Mouse (Mus musculus): ENCODE measurements around the gene Odf3.

Odf3 gene

DNA sequence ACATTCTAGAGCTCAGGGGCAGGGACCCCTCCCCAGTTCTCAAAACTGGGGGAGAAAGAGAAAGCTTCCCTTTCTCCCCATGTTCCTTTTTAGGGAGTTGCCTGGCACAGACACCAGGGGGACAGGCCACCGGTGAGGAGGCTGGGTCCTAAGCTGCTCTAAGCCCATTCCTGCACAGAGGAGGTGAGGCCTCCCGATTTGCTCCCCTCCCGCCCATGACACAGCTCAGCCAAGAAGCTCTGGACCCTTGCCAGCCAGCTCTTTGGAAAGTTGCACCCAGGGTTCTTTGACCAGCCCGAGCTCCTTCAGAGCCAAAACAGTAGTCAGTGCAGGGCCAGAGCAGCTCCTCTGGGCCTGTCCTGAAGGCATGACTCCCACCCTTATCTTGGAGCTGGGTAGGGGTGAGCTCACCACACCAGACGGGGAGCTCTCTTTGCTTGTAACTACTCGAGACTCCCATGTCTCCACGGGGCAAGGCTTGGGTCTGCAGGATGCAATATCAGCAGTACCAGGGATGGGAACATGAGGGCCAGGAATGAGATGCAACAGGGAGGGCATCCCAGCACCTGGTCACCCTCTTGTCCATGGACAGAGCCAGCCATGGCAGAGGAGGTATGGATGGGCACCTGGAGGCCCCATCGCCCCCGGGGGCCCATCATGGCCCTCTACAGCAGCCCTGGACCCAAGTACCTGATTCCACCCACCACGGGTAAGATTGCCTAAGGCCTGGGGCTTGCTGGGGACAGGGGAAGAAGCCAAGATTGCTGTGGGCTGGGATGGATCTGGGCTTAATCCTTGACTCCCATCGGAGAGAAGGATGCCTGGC is at the start of gene Odf3:
TSS of gene Odf3 (plus strand) at position 51 of the 826 bp plus-strand sequence.
- no peak for DNase-seq

DNA sequence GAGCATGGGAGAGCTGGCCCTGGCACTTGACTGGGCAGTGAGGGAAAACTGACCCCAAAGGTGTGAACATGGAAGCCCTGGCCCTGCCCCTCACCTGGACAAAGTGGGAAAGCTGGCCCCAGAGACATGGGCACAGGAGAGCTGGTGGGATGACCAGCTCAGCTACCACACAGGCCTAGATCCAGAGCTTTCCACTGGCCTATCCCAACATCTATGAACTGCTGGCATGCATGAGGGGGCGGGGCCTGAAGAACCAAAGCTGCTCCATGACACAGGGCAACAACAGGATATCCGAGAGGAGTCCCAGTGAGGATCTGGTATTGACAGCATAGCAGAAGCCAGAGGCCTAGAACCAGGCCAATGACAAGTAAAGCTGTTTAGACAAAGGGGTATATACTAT is 49.4 kb upstream of the Odf3 start:
- DNase-seq, result no peak

DNA sequence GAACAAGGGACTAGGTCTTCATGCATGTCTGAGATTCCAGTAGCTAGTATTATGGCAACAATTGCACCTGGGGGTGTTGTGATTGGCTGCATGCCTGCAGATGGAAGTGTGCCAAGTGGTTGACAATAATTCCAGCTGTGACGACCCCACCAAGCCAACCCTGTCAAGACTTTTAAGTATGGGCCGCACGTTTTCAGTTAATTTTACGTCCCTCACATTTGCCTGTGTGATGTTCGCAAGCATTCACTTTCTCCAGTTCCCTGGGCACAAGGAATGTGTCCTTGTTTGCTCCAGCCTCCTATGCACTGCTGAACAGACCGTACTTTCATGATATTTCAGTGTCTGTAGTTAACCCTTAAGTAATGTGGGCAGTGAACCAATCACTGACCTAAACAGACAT is 45.0 kb upstream of the Odf3 start:
- DNase-seq, result no peak

DNA sequence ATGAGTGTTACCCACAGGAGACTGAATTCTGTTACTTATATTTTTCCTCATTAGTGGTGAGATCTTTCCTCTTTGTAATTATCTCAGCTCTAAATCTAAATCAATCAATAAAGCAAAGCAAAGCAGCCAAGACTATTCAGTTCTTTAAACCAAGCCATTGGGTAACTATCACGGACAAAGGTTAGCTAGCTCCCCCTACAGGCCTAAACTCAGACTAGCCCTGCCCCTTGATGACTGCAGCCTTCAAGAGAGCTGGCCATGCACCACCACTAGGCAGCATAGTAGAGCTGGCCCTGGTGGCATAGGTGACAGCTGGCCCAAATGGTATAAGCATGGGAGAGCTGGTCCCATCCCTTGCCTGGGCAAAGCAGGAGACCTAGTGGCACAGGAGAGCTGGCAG is 41.9 kb upstream of the Odf3 start:
- peak; percentile 67 for DNase-seq

DNA sequence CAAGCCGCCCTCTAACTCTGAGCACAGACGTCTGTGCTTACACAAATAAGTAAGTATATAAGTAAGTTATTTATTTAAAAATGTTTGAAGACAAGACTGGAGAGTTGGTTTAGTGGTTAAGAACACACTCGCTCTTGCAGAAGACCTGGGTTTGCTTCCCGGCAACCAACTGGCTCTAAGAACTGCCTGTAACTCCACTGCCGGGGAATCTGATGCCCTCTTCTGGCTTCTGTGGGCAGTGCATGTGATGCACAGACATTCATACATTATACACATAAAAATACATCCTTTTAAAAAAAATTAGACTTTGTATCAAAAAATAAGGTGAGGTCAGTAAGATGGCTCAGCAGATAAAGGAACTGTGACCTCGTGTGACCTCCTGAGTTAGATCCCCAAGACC is 37.1 kb upstream of the Odf3 start:
- no peak for DNase-seq

DNA sequence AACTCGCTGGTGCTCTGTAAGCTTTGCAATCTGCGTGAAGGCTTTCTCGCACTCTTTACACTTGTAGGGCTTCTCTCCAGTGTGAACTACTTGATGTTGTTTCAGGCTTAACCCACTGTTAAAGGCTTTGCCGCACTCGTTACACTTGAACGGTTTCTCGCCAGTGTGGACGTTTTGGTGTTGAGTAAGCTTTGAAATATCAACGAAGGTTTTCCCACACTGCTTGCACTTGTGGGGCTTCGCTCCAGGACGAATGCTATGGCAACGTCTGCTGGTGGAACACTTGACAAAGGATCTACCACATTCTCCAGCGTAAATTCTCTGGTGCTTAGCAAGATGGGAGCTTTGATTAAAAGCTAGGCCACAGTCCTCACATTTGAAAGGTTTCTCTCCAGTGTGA is 35.9 kb upstream of the Odf3 start:
- DNase-seq, result no peak

DNA sequence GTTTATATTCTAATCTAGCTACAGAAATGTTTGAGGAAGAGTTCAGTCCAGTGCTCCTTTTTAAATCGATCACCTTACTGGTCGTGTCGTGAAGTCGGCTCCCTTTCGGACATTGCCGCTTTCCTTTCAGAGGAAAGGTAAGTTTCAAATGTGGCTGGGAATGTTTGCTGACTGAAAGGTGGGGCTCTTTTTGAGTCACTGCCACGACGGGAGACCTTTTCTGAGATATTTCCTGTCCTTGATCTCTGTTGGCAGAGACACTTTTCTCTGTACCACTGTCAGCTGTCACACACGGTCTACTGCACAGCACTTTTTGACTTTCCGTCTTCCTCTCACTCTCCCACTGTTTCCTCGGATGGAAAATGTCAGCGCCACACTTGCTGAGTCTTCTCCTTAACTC is 34.8 kb upstream of the Odf3 start:
- DNase-seq, result no peak

DNA sequence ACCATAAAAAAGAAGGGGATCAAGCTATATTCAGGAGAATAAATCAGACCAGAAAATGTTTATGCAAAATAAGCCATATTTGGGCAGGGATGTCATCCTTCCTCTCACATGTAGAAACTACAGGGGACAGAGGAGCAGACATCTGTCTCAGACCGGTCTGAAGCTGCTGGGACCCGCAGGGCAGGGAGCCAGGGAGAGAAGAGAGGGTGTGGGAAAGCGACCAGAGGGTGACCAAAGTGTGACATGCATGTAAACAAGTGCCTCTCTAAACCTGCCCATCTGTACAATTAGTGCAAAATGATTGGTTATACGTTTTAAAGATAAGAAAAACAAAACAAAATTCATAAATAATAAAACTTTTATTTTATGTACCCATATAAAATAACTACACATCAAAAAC is 27.4 kb upstream of the Odf3 start:
- no peak for DNase-seq

DNA sequence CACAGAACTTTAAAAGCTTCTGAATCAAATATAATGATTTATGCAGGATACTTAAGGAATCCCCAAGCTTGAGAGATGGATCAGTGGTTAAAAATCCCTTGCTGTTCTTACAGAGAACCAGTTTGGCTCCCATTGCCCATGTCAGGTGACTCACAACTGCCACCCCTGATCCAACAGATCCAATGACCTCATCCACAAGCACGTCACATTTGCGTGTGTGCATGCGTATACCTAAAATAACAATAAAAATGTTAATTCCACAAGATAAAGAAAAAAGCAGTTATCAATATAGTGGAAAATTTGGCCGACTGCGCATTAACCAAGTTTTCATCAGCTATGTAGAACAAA is 26.3 kb upstream of the Odf3 start:
- no peak for DNase-seq

DNA sequence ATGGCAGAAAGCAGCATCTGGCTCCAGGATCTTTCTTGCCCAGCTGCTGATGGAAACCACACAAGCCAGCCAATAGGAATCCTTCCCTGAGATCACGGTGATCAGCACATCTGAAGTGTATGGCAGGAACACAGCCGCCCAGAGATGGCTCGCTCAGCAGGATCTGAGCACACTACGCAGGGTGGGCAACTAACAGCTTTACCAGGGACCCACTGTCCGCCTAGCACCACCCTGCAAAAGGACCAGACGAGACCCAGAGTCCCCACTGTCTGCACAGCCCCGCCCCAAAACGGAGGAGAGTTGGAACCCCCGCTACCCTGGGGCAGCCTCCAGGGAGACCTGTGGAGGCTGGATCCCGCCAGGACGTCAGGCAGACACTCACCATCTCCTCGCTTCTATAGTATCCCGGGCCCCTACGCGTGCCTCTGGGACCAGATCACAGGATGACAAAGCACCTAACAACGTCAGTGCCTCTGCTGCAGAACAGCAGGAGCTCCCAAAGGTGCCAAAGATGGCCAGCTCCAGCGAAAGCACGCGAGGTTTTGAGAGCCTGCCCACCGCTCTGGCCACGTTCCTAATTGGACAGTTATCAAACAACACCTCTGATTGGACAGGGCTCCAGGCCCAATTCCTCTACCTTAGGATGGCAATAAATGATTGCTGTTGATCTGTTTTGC is 25.8 kb upstream of the Odf3 start, which contains the start of gene Zfp941:
TSS of gene Zfp941 (minus strand) at position 526 of the 677 bp plus-strand sequence.
- peak; percentile 79 for DNase-seq

DNA sequence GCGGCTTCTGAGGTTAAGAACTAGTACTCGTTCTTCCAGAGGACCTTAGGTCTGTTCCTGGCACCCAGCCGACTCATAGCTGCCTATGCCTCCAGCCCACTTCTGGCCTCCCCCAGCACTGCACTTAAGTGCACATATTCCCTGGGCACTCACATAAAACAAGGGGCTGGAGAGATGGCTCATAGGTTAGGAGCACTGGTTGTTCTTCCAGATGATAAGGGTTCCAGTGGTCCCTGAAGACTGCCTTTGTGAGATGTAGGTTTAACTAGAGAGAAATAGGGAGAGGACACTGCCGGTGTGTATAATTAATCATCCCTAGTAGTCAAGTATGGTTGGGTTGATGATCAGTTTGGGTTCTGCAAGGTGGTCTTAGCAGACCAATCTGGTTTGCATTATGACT is 24.9 kb upstream of the Odf3 start:
- DNase-seq, result no peak

DNA sequence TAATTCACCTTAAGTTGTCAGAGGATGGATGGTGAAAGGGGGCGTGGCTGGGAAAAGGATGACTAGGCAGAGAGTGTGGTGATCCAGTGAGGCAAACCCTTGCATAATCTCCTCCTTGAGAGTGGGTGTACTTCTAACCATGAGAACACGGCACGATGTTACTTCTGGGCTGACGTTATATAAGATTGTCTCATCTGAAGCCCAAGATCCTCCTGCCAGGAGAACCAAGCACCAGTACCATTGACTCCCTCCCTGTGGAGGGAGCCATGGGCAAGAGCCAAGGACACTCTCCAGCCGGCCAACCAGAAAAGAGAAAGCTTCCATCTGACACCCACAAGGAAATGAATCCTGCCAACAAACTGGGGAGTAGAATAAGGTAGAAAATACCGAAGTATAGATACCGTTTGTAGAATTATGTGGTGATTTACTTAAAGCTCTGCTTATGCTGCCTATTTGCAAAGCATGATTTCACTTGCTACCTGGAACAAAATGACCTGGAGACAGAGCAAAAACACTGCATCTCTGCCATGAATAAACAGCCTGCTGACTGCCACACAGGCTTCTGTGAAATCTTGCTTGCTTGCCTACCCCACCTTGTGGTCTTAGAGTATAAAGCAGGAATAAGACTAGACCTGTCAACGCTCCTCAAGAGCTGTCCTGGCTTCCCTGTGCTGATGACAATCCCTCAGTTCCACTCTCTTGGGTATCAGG is 19.3 kb upstream of the Odf3 start:
- DNase-seq, result peak; percentile 83

DNA sequence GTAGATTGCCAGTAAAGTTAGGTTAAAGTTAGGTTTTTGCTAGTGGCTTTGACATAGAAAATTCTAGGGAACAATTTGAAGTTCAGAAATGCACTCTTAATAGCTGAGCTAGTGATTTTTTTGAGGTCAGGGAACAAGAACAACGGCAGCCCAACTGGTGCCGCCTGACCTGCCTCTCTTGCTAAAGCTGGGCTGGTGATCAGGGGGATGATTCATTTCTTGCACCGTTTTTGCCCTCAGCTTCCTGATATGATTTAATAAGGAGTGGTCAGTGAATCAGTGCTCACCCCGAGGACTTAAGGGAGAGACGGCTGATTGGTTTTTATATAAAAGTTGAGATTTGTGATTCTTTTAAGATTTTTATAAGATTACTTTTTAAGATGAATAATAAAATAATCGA is 16.2 kb upstream of the Odf3 start:
- no peak for DNase-seq

DNA sequence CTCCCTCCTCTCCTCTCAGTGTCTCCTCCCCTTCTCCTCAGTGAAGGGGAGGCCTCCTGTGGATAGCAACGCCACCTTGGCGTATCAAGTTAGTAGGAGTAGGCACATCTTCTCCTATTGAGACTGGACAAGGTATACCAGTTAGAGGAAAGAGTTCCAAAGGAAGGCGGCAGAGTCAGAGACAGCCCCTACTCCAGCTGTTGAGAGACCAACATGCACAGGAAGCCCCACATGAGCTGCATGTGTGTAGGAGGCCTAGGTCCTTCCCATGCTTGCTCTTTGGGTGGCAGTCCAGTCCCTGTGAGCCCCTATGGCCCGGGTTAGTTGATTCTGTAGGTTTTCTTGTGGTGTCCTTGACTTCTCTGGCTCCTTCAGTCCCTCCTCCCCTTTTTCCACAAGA is 14.3 kb upstream of the Odf3 start:
- no peak for DNase-seq

DNA sequence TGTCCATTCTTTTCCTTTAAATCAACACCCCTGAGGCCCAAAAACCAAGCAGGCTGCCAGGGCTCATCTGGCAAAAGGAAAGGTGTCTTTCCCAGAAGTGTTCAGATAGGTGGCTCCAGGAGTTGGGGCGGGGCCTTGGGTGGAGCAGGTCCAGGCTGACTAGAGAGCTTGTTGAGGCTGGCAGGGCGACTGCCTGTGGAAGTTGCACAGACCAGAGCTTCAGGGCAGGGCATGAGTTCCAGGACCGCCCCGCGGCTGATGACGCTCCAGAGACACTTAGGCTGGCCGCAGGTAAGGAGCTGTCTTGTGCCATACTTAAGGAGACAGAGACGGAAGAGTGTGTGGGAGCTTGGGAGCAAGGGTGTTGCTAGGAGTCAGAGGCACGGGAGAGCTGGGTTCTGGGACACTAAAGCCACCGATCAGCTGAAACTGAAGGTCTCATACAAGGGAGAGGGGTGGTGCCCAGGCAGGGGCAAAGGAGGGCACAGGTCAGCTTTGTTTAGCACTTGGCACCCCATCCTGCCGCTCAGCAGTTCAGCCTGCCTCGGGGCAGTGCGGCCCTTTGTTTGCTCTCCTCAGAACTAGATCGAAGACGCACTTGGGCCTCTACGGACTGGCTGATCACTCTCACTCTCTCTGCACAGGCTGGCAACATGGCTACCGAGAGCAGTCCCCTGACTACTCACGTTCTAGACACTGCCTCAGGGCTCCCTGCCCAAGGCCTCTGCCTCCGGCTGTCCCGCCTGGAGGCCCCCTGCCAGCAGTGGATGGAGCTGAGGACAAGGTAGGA is 12.4 kb upstream of the Odf3 start, which contains the start of gene Urah:
TSS of gene Urah (plus strand) at position 51 of the 790 bp plus-strand sequence.
- no peak for DNase-seq

DNA sequence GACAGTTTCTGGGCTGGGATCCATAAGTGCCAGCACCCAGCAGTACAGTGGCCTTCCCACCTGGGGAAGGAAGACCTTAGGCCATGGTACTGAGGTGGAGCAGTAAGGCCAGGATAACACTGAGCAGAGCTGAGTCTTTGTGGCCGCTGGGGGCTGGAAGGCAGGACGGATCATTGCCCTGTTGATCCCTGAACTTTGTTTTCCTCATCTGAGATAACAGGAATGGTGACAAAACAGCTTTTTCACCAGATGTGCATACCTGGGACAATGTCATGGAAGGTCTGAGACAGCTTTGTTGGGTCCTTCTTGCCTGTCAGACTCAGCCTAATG is 11.9 kb upstream of the Odf3 start:
- DNase-seq, result no peak

DNA sequence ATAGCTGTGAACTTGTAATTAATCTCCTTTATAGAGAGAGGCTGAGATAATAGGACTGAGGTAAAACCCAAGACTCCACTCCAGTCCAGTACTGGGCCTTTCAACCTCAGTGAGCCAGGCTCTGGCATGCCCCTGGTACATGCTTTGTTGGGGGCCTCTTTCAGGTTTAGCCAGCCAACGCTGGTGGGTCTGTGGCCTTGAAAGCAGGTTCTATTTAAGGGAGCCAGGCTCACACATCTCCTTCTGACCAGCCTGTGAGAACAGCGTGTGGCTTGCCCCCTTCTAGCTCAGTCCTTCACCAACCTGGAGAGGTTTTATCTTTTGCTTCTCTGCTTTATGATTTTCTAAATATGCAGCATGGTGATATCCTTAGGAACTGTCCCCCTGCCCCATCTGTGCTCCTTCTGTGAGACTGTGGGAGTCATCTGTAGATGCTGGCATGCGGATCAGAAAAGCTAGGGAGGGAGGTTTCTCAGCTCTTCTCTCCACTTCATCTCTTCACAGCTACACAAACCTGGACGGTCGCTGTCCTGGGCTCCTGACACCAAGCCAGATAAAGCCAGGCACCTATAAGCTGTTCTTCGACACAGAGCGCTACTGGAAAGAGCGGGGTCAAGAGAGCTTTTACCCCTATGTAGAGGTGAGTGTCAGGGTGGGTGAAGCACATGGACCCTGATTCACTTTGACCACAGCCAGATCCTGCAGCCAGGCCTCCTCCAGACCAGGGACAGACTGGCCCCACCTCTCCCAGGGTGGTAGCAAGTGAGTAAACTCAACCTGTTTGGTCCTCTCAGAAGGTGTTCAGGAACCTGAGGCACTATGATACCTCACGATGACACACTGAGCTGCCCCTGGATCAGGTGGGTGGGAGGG is 11.1 kb upstream of the Odf3 start:
- DNase-seq, result peak; percentile 55

DNA sequence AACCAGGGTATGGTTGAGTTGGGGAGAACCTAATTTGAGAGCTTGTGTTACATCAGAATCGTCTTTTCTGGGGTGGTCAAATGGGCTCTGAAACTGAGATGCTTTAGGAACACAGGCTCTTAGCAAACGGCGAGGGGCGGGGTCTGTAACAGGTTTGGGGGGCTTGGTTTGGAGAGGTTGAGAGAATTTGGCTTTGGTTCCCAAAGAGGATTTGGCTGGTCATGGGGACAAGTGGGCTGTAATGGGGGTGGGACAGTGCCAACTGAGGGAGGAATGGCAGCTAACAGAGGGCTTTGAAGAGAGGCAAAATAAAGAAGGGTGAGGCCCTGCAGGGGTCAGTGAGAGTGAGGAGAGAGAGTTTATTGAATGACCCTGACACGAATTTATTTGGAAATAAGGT is 8.0 kb upstream of the Odf3 start:
- no peak for DNase-seq

DNA sequence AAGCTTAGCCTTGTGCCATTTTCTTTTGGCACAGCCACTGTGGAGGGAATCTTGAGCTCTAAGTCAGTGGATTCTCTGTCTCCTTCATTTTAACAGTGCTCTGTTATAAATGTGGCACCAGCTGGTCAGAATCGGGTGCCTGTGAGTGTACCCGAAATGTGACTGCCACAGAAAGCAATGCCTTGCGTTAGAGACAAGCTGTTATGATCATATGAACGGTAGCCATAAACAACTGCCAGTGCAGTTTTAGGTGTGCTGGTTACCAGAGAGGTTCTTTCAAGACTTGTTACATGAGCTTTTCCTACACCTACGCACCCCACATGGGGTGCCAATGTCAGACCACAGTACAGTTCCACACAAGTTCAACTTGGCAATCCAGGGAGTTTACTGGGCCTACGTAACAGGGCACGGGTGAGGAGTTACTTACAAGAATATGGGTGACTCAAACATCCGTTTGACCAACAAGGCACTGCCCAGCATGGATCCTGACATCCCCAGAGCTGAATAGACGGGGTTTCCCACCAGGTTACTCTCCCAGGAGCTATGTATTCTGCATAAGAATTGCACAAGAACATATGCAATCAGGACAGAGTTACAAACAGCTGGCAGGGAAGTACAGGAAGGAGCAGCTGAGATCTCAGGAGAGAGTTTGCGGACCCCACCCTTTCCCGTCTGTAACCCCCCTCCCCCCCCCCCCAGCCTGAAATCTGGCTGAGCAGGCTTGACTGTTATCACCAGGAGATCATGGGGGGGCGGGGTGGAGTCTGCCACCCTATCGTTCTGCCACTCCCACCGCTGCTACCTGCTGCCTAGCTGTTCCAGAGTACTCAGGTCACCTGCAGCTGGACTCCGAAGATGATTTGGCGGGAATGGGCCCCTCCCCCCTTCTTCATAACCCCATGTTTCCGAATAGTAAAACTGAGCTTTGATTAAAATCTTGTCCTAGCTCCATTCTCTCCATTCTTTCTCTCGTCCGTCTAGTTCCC is 6.6 kb upstream of the Odf3 start:
- DNase-seq, result no peak

DNA sequence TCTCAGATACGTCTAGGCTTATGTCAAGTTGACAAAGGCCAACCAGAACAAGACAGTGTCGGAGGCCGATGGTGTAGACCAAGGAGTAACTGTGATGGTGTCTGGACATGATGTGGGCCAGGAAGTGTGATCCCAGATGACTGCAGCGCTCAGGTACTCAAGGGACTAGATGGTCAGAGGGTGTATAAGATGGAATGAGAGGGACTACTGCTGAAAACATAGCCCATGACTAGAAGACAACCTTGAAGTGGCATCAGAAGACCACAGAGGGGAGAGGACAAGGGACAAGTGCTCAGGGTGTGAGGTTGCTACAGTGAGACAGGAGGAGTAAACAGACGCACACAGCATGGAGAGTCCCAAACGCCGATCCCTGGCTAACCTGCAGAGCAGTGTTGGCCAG is 3.8 kb upstream of the Odf3 start:
- no peak for DNase-seq

All from right cerebral cortex, adult 18-20 months (tissue).